Mouse (Mus musculus) ES-Bruce4 (cell line): ENCODE data around the gene Pepd.

Source experiments
- EP300 ChIP-seq: IDR thresholded peaks from 2 replicates; pipeline ENCODE4 v1.6.1; 2011; ENCODE audit warnings: low read depth, low read length; ENCODE audit not compliant: insufficient read depth
- POLR2A ChIP-seq: IDR thresholded peaks from one replicate; pipeline ENCODE4 v1.8.1; 2011; ENCODE audit warnings: low read length; ENCODE audit not compliant: insufficient read depth

- TF ChIP-seq EP300 (no peak), POLR2A (no peak)
Observed at GRCm38 (mm10) chr7:34988488-34988887, 76.3 kb downstream of the Pepd start.
